Mouse (Mus musculus) heart, embryonic 10.5 days (tissue): Measurements from ENCODE around the gene Eps8. TPM values are rescaled to one million over a fixed set of nuclear protein-coding genes. Genes with fewer than 3 reads are reported as not detected.

Experiments used
- DNase-seq: peaks from one replicate; pipeline ENCODE4 v3.0.0-alpha.2; 2017; ENCODE audit warnings: low spot score
- H3K27ac ChIP-seq: fragments of 300-500 bp; sonication (generic); 2 replicates; pipeline ENCODE4 v1.5.1; 2016; ENCODE audit warnings: mild to moderate bottlenecking
- H3K27me3 ChIP-seq: fragments of 300-500 bp; sonication (generic); 2 replicates; pipeline ENCODE4 v1.6.1; 2016; ENCODE audit warnings: mild to moderate bottlenecking; ENCODE audit not compliant: poor library complexity, insufficient read depth, severe bottlenecking
- H3K36me3 ChIP-seq: fragments of 300-500 bp; sonication (generic); 2 replicates; pipeline ENCODE4 v1.6.1; 2016; ENCODE audit warnings: mild to moderate bottlenecking, moderate library complexity
- H3K4me1 ChIP-seq: fragments of 300-500 bp; sonication (generic); 2 replicates; pipeline ENCODE4 v1.6.1; 2016; ENCODE audit warnings: mild to moderate bottlenecking
- H3K4me3 ChIP-seq: fragments of 300-500 bp; sonication (generic); 2 replicates; pipeline ENCODE4 v1.5.1; 2016; ENCODE audit warnings: mild to moderate bottlenecking, moderate library complexity
- H3K9me3 ChIP-seq: fragments of 300-500 bp; sonication (generic); 2 replicates; pipeline ENCODE4 v1.6.1; 2016; ENCODE audit warnings: mild to moderate bottlenecking, moderate library complexity
- WGBS: fragments of 180-500 bp; shearing (Covaris S2); methylation state at CpG from one replicate; pipeline ENCODE4 v1.1.7; 2016; 5-methylcytosine and 5-hydroxymethylcytosine counted together
- polyA plus RNA-seq: library from polyadenylated mRNA; unstranded; fragments of >200 nt; fragmentation: Nextera tagmentation; extraction: Ambion mirVana; gene quantifications from 2 replicates; pipeline ENCODE4 v1.2.1, GENCODE M21; 2016

Eps8 gene
- polyA plus RNA-seq, 1 experiment from 2014 or later, result 16.3 TPM

DNA sequence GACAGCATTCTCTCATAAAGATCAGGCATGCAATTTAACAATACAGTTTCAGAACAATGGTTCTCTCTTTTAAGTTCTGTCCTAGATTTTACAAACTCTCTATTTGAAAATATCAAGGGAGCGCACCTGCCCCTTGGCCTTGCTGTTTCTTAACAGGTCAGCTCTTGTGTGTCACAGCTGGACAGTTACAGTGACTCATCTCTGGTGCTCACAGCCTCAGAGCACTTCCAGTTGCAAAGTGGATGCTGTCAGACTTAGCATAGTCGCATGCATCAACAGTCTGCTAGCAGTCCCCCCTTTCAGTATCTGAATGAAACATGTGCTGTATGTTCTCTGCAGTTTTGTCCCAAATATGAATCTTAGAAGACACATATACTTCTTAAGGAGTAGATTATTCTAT is 26.3 kb upstream of the Eps8 start:
- Histone ChIP-seq H3K27ac (no peak overlapping the region), H3K27me3 (no peaks in the 10 kb centered on the region), H3K9me3 (no peaks in the 10 kb centered on the region), H3K4me3 (no peak overlapping the region), H3K36me3 (no peaks in the 10 kb centered on the region), H3K4me1 (no peaks in the 10 kb centered on the region)
- WGBS, result 85% methylated on average over 2 of the region's 2 CpGs
- DNase-seq, result no peak

DNA sequence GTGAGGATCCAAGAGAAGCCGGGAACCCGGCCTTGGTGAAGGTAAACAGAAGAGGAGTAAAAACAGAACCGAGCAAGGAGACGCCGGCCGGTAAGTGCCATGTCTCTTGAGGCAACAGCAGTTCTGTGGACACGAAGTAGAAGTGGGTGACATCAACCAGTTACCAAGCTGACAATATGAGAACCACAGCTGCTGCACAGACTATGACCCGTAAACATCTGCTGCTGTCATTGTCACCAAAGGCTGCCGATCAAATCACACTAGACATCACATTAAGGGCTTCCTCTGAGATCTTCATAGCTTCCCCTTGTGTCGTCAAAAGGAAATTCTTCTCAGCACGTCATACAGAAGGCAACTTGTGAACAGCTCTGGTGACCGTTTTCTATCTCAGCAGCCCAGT is 21.9 kb upstream of the Eps8 start:
- no peak overlapping the region for H3K27ac ChIP-seq
- no peaks in the 10 kb centered on the region for H3K36me3 ChIP-seq
- no peak for DNase-seq
- no peaks in the 10 kb centered on the region for H3K9me3 ChIP-seq
- no peaks in the 10 kb centered on the region for H3K27me3 ChIP-seq
- WGBS, result 81% methylated on average over 12 of the region's 12 CpGs
- peaks cover 3% of the 10 kb centered on the region; the same call in 1 of the 2 replicates for H3K4me1 ChIP-seq
- no peak overlapping the region for H3K4me3 ChIP-seq

DNA sequence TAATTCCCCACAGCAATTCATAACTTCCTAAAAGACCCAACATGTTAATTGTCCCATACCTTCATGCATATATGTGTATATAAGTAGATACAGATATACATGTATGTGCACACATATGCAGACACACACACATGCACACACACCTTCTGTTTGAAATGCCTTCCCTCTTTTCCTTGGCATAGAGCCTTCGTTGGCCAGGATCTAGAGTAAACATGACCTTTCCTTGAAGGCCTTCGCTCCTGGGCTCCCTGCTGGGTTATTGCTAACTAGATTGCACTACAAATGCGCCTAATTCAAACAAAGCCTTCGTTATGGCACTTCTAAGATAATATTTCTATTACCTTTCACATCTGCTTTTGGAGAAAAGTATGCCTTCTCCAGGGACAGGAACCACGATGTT is 20.9 kb upstream of the Eps8 start:
- no peaks in the 10 kb centered on the region for H3K36me3 ChIP-seq
- peaks cover 4% of the 10 kb centered on the region; the same call in 1 of the 2 replicates for H3K4me1 ChIP-seq
- no peak for DNase-seq
- WGBS, result 76% methylated on average over 5 of the region's 5 CpGs
- no peaks in the 10 kb centered on the region for H3K27me3 ChIP-seq
- H3K4me3 ChIP-seq, result no peak overlapping the region
- no peaks in the 10 kb centered on the region for H3K9me3 ChIP-seq
- H3K27ac ChIP-seq, result no peak overlapping the region

DNA sequence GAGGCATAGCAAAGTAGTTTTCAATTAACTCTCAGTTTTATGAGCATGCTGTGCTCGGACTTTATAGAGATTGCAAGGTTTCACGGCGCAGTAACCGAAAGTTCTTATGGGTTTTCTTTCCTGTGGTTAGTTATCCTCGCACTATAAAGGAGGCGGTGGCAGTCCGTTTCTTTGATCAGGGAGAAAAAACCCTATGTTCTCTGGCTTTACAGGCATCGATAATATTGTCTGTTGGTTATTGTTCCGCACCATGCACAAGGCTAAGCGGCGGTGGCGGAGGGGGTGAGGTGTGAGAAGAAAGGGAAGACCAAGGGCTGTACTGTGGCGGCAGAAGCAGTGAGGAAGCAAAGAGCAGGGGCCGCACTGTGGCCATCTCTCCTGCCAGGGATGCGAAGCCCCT is 18.6 kb upstream of the Eps8 start:
- no peak overlapping the region for H3K4me3 ChIP-seq
- H3K27me3 ChIP-seq, result no peaks in the 10 kb centered on the region
- WGBS, result 89% methylated on average over 15 of the region's 15 CpGs
- no peak overlapping the region for H3K27ac ChIP-seq
- peaks cover 4% of the 10 kb centered on the region; the same call in 1 of the 2 replicates for H3K4me1 ChIP-seq
- H3K36me3 ChIP-seq, result no peaks in the 10 kb centered on the region
- DNase-seq, result no peak
- no peaks in the 10 kb centered on the region for H3K9me3 ChIP-seq

DNA sequence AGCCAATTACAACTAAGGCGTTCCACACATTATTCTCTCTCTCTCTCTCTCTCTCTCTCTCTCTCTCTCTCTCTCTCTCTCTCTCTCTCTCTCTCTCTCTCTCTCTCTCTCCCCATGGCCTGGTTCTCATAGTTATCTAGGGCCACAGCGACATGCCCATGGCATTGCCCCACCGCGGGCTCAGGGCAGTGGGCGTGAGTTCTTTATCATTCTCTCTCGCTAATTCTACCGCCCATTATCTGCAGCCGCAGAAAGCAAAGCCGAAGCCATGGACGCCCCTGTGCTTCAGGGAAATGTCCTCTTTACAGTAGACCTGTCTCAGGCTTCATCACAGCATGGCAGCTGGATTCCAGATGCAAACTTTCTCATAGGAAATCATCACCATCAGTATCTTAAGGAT is 16.9 kb upstream of the Eps8 start:
- Histone ChIP-seq H3K36me3 (no peaks in the 10 kb centered on the region), H3K9me3 (no peaks in the 10 kb centered on the region), H3K27ac (no peak overlapping the region), H3K27me3 (no peaks in the 10 kb centered on the region), H3K4me3 (no peak overlapping the region), H3K4me1 (peaks cover 4% of the 10 kb centered on the region; the same call in 1 of the 2 replicates)
- no peak for DNase-seq
- 52% methylated on average over 10 of the region's 10 CpGs for WGBS

DNA sequence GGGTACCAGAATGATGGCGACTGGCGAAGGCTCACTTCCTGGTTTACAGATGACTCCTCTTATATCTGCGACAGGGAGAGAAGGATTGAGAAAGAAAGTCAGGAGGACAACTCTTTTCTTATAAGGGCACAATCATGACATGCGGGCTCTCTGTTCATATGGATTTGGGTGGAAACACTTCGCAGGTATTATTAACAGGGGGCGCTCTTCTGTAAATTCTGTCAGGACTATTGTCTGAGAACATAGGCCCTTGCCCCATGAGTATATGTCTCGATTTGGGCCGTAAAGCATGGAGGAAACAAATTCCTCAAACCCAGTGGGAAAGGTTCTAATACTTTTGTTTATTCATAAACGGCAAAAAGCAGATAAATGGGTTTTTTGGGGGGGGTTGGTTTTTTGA is 16.1 kb upstream of the Eps8 start:
- Histone ChIP-seq H3K27ac (no peak overlapping the region), H3K4me1 (peaks cover 4% of the 10 kb centered on the region; the same call in 1 of the 2 replicates), H3K4me3 (no peak overlapping the region), H3K27me3 (no peaks in the 10 kb centered on the region), H3K36me3 (no peaks in the 10 kb centered on the region), H3K9me3 (no peaks in the 10 kb centered on the region)
- 87% methylated on average over 9 of the region's 9 CpGs for WGBS
- DNase-seq, result no peak

DNA sequence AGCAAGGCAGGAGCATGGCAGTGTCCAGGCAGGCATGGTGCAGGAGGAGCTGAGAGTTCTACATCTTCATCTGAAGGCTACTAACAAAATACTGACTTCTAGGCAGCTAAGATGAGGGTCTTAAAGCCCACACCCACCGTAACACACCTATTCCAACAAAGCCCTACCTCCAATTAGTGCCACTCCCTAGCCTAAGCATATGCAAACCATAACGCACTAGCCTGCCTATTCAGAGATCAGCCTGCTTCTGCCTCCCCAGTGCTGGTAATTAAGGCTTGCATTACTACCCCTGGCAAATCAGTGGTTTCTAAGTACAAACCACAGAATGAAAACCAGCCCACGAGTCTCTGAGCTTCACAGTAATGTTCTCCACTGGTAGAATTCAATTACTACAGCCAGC is 15.2 kb upstream of the Eps8 start:
- 84% methylated on average over 3 of the region's 3 CpGs for WGBS
- no peak overlapping the region for H3K4me3 ChIP-seq
- no peaks in the 10 kb centered on the region for H3K27me3 ChIP-seq
- H3K36me3 ChIP-seq, result no peaks in the 10 kb centered on the region
- no peaks in the 10 kb centered on the region for H3K9me3 ChIP-seq
- no peak overlapping the region for H3K27ac ChIP-seq
- no peak for DNase-seq
- peaks cover 4% of the 10 kb centered on the region; the same call in 1 of the 2 replicates for H3K4me1 ChIP-seq

DNA sequence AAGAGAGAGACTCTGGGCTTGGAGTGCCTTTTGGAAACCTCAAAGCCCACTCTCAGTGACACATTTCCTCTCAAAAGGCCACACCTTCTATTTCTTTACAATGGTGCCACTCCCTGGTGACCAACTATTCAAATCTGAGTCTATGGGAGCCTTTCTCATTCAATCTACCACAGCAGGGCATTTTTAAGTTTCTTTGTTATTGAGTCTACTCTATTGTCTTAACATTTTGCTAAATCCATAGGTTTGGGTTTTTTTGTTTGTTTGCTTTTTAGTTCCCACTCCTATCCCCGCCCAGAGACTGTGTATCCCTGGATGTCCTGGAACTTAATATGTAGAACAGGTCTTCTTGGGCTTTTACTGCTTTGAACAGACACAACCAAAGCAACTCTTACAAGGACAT is 14.8 kb upstream of the Eps8 start:
- Histone ChIP-seq H3K27ac (no peak overlapping the region), H3K4me1 (peaks cover 4% of the 10 kb centered on the region; the same call in 1 of the 2 replicates), H3K4me3 (no peak overlapping the region), H3K36me3 (no peaks in the 10 kb centered on the region), H3K27me3 (no peaks in the 10 kb centered on the region), H3K9me3 (no peaks in the 10 kb centered on the region)
- WGBS, result 93% methylated on average over 1 of the region's 1 CpGs
- no peak for DNase-seq

DNA sequence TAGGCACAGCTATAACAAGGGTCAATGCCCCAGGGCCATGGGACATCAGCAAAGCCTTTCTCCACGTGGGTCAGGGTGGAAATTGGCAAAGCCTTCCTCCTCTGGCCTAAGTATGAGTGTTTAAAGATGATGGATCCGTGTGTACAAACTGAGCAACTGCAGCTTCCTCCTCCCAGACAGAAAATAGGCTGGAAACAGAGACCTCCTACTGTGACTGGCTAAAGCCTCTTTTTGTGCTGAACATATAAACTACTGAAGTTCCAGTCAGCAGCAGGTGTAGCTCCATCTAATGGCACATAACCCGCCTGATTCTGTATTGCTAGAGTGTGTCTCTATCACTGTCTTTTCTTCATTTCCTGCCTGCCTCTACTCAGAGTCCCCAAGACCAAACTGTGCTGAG is 13.7 kb upstream of the Eps8 start:
- Histone ChIP-seq H3K27me3 (no peaks in the 10 kb centered on the region), H3K9me3 (no peaks in the 10 kb centered on the region), H3K27ac (no peak overlapping the region), H3K36me3 (no peaks in the 10 kb centered on the region), H3K4me3 (no peak overlapping the region), H3K4me1 (peaks cover 4% of the 10 kb centered on the region; the same call in 1 of the 2 replicates)
- no peak for DNase-seq
- 67% methylated on average over 3 of the region's 3 CpGs for WGBS

DNA sequence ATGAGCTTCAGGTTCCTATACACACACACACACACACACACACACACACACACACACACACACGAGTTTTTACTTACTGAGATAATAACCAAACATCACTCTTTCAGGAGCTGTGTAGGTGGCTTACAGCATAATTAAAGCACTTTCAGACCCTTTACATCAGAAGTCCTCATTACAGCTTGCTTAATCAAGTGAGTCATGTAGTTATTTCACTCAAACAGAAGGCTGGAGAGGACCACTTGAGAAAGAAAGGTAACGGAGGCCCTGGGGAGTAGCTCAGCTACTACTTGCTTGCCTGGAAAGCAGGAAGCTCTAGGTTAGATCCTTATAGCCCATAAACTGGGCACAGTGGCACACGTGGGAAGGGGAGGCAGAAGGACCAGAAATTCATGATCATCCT is 13.0 kb upstream of the Eps8 start:
- H3K4me1 ChIP-seq, result peaks cover 4% of the 10 kb centered on the region; the same call in 1 of the 2 replicates
- H3K27ac ChIP-seq, result no peak overlapping the region
- H3K27me3 ChIP-seq, result no peaks in the 10 kb centered on the region
- WGBS, result 64% methylated on average over 3 of the region's 3 CpGs
- no peaks in the 10 kb centered on the region for H3K36me3 ChIP-seq
- no peaks in the 10 kb centered on the region for H3K9me3 ChIP-seq
- H3K4me3 ChIP-seq, result no peak overlapping the region
- DNase-seq, result no peak

DNA sequence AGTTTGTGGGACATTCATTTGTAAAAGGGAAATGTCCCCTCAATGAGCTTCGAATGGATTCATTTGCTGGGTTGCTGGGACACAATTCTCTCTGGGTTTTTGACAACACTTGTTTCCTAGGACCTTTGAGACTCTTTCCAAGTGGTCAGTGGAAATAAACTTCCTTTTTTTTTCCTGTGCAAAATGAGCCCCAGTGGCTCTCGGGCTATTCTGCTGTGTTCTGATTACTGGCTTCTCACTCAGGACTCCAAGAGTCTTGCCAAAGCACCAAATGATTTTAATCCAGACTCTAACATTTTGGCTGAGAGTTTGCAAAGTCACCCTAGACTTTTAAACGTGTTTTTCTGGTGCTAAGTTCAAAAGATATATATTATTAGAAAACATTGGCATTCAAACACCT is 10.3 kb upstream of the Eps8 start:
- Histone ChIP-seq H3K27me3 (no peaks in the 10 kb centered on the region; the same call in 1 of the 2 replicates), H3K27ac (no peak overlapping the region), H3K4me3 (no peak overlapping the region), H3K4me1 (no peaks in the 10 kb centered on the region), H3K9me3 (no peaks in the 10 kb centered on the region), H3K36me3 (no peaks in the 10 kb centered on the region)
- no peak for DNase-seq
- 69% methylated on average over 3 of the region's 3 CpGs for WGBS

DNA sequence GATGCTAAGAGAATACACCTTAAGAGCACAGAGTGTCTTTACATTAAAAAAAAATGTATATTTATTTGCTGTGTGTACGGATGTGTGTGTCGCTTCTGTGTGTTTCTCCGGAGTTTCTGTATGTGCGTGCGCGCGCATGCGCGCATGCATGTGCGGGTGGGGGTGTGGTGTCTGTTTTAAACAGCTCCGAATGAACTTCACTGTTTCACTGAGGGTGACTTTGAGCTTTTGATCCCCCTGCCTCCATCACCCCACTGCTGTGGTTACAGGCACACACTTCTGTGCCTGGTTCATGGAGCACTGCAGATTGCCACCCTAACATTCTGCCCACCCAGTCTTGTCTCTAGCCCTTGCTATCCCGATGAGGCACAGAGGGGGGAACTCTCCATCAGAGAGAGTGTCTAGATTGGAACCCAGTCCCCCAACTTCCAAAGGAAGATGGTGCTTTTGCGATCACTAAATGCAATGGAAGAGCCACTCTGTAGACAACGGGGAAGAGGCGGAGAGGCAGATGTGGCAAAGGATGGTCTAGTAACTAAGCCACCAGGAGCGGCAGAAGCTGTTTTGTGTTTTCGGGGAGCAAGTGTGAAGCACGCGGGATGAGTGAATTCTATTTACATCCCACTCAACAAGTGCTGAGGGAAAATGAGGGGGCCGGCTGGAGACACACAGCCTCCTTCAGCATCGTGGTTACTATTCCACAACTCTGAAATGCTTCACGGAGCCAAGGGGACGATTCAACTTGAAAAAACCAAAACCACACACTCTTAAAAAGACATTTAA is 7.1 kb upstream of the Eps8 start:
- Histone ChIP-seq H3K27ac (no peak overlapping the region), H3K36me3 (no peaks in the 10 kb centered on the region), H3K27me3 (no peaks in the 10 kb centered on the region; the same call in 1 of the 2 replicates), H3K4me1 (no peaks in the 10 kb centered on the region), H3K4me3 (no peak overlapping the region), H3K9me3 (no peaks in the 10 kb centered on the region)
- no peak for DNase-seq
- WGBS, result 92% methylated on average over 23 of the region's 23 CpGs

DNA sequence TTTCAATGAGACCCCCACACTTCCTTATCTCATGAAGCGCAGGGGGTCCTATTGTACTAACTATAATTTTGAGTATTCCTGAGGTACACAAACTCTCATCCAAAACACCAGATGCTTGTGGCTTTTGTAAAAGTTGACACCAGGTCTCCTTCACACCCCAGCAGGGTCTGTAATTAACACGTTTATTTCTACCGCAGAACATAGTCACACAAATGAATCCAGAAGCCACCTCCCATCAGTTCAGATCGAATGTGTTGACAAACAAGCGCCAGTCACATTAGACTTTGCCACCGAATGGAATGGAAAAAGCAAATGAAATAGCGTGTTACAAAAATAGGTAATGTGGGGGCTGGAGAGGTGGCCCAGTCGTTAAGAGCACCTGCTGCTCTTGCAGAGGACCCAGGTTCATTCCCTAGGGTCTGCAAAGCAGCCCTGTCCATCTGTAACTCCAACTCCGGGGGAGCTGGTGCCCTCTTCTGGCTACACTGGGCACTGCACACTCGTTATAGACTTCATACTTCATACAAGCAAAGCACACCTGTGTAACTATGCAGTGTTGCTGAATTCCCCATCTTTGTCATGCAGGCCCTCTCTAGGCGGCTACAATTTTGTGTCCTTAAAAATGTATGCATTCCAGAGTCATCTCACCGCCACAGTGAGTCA is 3.9 kb upstream of the Eps8 start:
- no peak for DNase-seq
- peaks cover 9% of the 10 kb centered on the region for H3K4me1 ChIP-seq
- 69% methylated on average over 12 of the region's 12 CpGs for WGBS
- H3K27me3 ChIP-seq, result no peaks in the 10 kb centered on the region; the same call in 1 of the 2 replicates
- no peak overlapping the region for H3K27ac ChIP-seq
- no peaks in the 10 kb centered on the region for H3K36me3 ChIP-seq
- H3K9me3 ChIP-seq, result no peaks in the 10 kb centered on the region
- H3K4me3 ChIP-seq, result no peak overlapping the region
